ENCODE assay signal across 19 mouse cellular contexts in genomic region chr9:118650976-118651375, GRCm38 (mm10).
"Had no signal": no experiment of that assay in that cellular context is flagged by ENCODE, and none has a peak within 500 bp of the region (broad histone marks: within the 10 kb centered on the region; RNA-seq: fewer than 3 reads in every experiment).

No protein-coding gene starts in this region.

- H3K9ac ChIP-seq: liver, embryonic 14.5 days; liver, postnatal 0 days; midbrain, embryonic 13.5 days; neural tube, embryonic 13.5 days; stomach, embryonic 15.5 days had no signal

- ATAC-seq: hindbrain, postnatal 0 days; inflammation-experienced regulatory T-cells, adult 6 months; intestine, embryonic 16.5 days; liver, postnatal 0 days; midbrain, embryonic 13.5 days; midbrain, embryonic 16.5 days had no signal

- DNase-seq: kidney, adult 18-20 months; kidney, postnatal 10 days; kidney, postnatal 36 days; liver, postnatal 0 days; retina, postnatal 1 day; right cerebral cortex, postnatal 25 days; spleen, adult 18-20 months; thymus, postnatal 36 days had no signal

- H3K4me1 ChIP-seq: stomach, embryonic 15.5 days had no signal

- H3K36me3 ChIP-seq: midbrain, embryonic 13.5 days; neural tube, embryonic 13.5 days had no signal

- H3K27ac ChIP-seq: hindbrain, postnatal 0 days; liver, embryonic 14.5 days; macrophage; midbrain, embryonic 13.5 days; neural tube, embryonic 13.5 days; stomach, embryonic 15.5 days had no signal

- H3K9me3 ChIP-seq: midbrain, embryonic 13.5 days; neural tube, embryonic 13.5 days; stomach, embryonic 15.5 days had no signal

- H3K27me3 ChIP-seq: midbrain, embryonic 13.5 days; neural tube, embryonic 13.5 days; stomach, embryonic 15.5 days had no signal

- H3K4me3 ChIP-seq: midbrain, embryonic 13.5 days; myocyte; neural tube, embryonic 13.5 days; stomach, embryonic 15.5 days had no signal

- H3K4me2 ChIP-seq: liver, embryonic 11.5 days; midbrain, embryonic 13.5 days; neural tube, embryonic 13.5 days; stomach, embryonic 15.5 days had no signal
